Mouse (Mus musculus) heart, embryonic 10.5 days (tissue): ENCODE measurements at regions not wholly inside any gene's neighbourhood (a gene's known extent, or its start where the extent isn't known, plus 50 kb on each side); places are given as distances from the start of the nearest gene placed in this dataset.

Experiments
- DNase-seq: peaks from one replicate; pipeline ENCODE4 v3.0.0-alpha.2; 2017; ENCODE audit warnings: low spot score
- H3K27ac ChIP-seq: fragments of 300-500 bp; sonication (generic); 2 replicates; pipeline ENCODE4 v1.5.1; 2016; ENCODE audit warnings: mild to moderate bottlenecking
- H3K27me3 ChIP-seq: fragments of 300-500 bp; sonication (generic); 2 replicates; pipeline ENCODE4 v1.6.1; 2016; ENCODE audit warnings: mild to moderate bottlenecking; ENCODE audit not compliant: poor library complexity, insufficient read depth, severe bottlenecking
- H3K36me3 ChIP-seq: fragments of 300-500 bp; sonication (generic); 2 replicates; pipeline ENCODE4 v1.6.1; 2016; ENCODE audit warnings: mild to moderate bottlenecking, moderate library complexity
- H3K4me1 ChIP-seq: fragments of 300-500 bp; sonication (generic); 2 replicates; pipeline ENCODE4 v1.6.1; 2016; ENCODE audit warnings: mild to moderate bottlenecking
- H3K4me3 ChIP-seq: fragments of 300-500 bp; sonication (generic); 2 replicates; pipeline ENCODE4 v1.5.1; 2016; ENCODE audit warnings: mild to moderate bottlenecking, moderate library complexity
- H3K9me3 ChIP-seq: fragments of 300-500 bp; sonication (generic); 2 replicates; pipeline ENCODE4 v1.6.1; 2016; ENCODE audit warnings: mild to moderate bottlenecking, moderate library complexity
- WGBS: fragments of 180-500 bp; shearing (Covaris S2); methylation state at CpG from one replicate; pipeline ENCODE4 v1.1.7; 2016; 5-methylcytosine and 5-hydroxymethylcytosine counted together

GRCm38 (mm10) chr15:56350903-56351302 lies 1126.5 kb downstream of the Slc22a22 start:
- Histone ChIP-seq H3K4me1 (no peaks in the 10 kb centered on the region), H3K27ac (no peak overlapping the region), H3K27me3 (no peaks in the 10 kb centered on the region), H3K4me3 (no peak overlapping the region), H3K36me3 (no peaks in the 10 kb centered on the region), H3K9me3 (no peaks in the 10 kb centered on the region)
- no peak for DNase-seq
- WGBS, result 76% methylated on average over 5 of the region's 5 CpGs

GRCm38 (mm10) chr15:56346111-56346510 lies 1131.3 kb downstream of the Slc22a22 start:
- no peaks in the 10 kb centered on the region for H3K36me3 ChIP-seq
- no peaks in the 10 kb centered on the region for H3K27me3 ChIP-seq
- no peak overlapping the region for H3K27ac ChIP-seq
- no peak overlapping the region for H3K4me3 ChIP-seq
- no peak for DNase-seq
- WGBS, result 63% methylated on average over 2 of the region's 2 CpGs
- no peaks in the 10 kb centered on the region for H3K4me1 ChIP-seq
- no peaks in the 10 kb centered on the region for H3K9me3 ChIP-seq

GRCm38 (mm10) chr15:56344973-56345372 lies 1132.5 kb downstream of the Slc22a22 start:
- H3K36me3 ChIP-seq, result no peaks in the 10 kb centered on the region
- H3K9me3 ChIP-seq, result no peaks in the 10 kb centered on the region
- DNase-seq, result no peak
- H3K4me1 ChIP-seq, result no peaks in the 10 kb centered on the region
- H3K4me3 ChIP-seq, result no peak overlapping the region
- no peaks in the 10 kb centered on the region for H3K27me3 ChIP-seq
- no peak overlapping the region for H3K27ac ChIP-seq
- 76% methylated on average over 2 of the region's 2 CpGs for WGBS

GRCm38 (mm10) chr15:56344304-56344932 lies 1133.0 kb downstream of the Slc22a22 start:
- H3K4me3 ChIP-seq, result no peak overlapping the region
- H3K9me3 ChIP-seq, result no peaks in the 10 kb centered on the region
- no peaks in the 10 kb centered on the region for H3K36me3 ChIP-seq
- no peak for DNase-seq
- WGBS, result 42% methylated on average over 4 of the region's 4 CpGs
- no peak overlapping the region for H3K27ac ChIP-seq
- no peaks in the 10 kb centered on the region for H3K27me3 ChIP-seq
- no peaks in the 10 kb centered on the region for H3K4me1 ChIP-seq

GRCm38 (mm10) chr15:56337879-56338278 lies 1139.5 kb downstream of the Slc22a22 start:
- Histone ChIP-seq H3K27me3 (no peaks in the 10 kb centered on the region), H3K4me3 (no peak overlapping the region), H3K27ac (no peak overlapping the region), H3K9me3 (no peaks in the 10 kb centered on the region), H3K36me3 (no peaks in the 10 kb centered on the region), H3K4me1 (peaks cover 5% of the 10 kb centered on the region)
- WGBS, result 50% methylated on average over 5 of the region's 5 CpGs
- DNase-seq, result no peak

- Histone ChIP-seq H3K4me3 (no peak overlapping the region), H3K36me3 (no peaks in the 10 kb centered on the region), H3K4me1 (peaks cover 5% of the 10 kb centered on the region), H3K27ac (no peak overlapping the region), H3K9me3 (no peaks in the 10 kb centered on the region), H3K27me3 (no peaks in the 10 kb centered on the region)
- 36% methylated on average over 5 of the region's 5 CpGs for WGBS
- peak; percentile 79 for DNase-seq
These were observed 1141.0 kb downstream of the Slc22a22 start for GRCm38 (mm10) chr15:56336449-56336848.

- no peak overlapping the region for H3K27ac ChIP-seq
- no peak for DNase-seq
- H3K4me3 ChIP-seq, result no peak overlapping the region
- no peaks in the 10 kb centered on the region for H3K27me3 ChIP-seq
- H3K4me1 ChIP-seq, result peaks cover 5% of the 10 kb centered on the region
- H3K9me3 ChIP-seq, result no peaks in the 10 kb centered on the region
- H3K36me3 ChIP-seq, result no peaks in the 10 kb centered on the region
- WGBS, result 68% methylated on average over 2 of the region's 2 CpGs
These were observed 1142.4 kb downstream of the Slc22a22 start for GRCm38 (mm10) chr15:56335011-56335410.

- Histone ChIP-seq H3K4me3 (no peak overlapping the region), H3K4me1 (no peaks in the 10 kb centered on the region), H3K27ac (no peak overlapping the region), H3K27me3 (no peaks in the 10 kb centered on the region), H3K36me3 (no peaks in the 10 kb centered on the region), H3K9me3 (no peaks in the 10 kb centered on the region)
- no peak for DNase-seq
These were observed 1156.9 kb downstream of the Slc22a22 start for GRCm38 (mm10) chr15:56320501-56320900.

- WGBS, result 83% methylated on average over 3 of the region's 3 CpGs
- no peak for DNase-seq
These were observed 1182.5 kb downstream of the Slc22a22 start for GRCm38 (mm10) chr15:56294910-56295438.

GRCm38 (mm10) chr15:56278622-56279301 lies 1198.7 kb downstream of the Slc22a22 start:
- WGBS, result 46% methylated on average over 7 of the region's 7 CpGs
- Histone ChIP-seq H3K36me3 (no peaks in the 10 kb centered on the region), H3K27ac (no peak overlapping the region), H3K27me3 (no peaks in the 10 kb centered on the region), H3K9me3 (no peaks in the 10 kb centered on the region), H3K4me3 (no peak overlapping the region), H3K4me1 (no peaks in the 10 kb centered on the region)
- DNase-seq, result peak; percentile 78

More at GRCm38 (mm10) chr15:56294910-56295438, 1182.5 kb downstream of the Slc22a22 start:
- Histone ChIP-seq H3K27ac (no peak overlapping the region), H3K9me3 (no peaks in the 10 kb centered on the region), H3K36me3 (no peaks in the 10 kb centered on the region), H3K4me1 (no peaks in the 10 kb centered on the region), H3K4me3 (no peak overlapping the region), H3K27me3 (no peaks in the 10 kb centered on the region)

- no peak for DNase-seq
- Histone ChIP-seq H3K4me3 (no peak overlapping the region), H3K27ac (no peak overlapping the region), H3K27me3 (no peaks in the 10 kb centered on the region), H3K9me3 (no peaks in the 10 kb centered on the region), H3K36me3 (no peaks in the 10 kb centered on the region), H3K4me1 (no peaks in the 10 kb centered on the region)
- WGBS, result 70% methylated on average over 3 of the region's 3 CpGs
These were observed 1199.4 kb downstream of the Slc22a22 start for GRCm38 (mm10) chr15:56278006-56278405.

GRCm38 (mm10) chr15:56248731-56249130 lies 1228.7 kb downstream of the Slc22a22 start:
- no peaks in the 10 kb centered on the region for H3K4me1 ChIP-seq
- no peak overlapping the region for H3K4me3 ChIP-seq
- H3K9me3 ChIP-seq, result no peaks in the 10 kb centered on the region
- no peaks in the 10 kb centered on the region for H3K36me3 ChIP-seq
- 85% methylated on average over 1 of the region's 1 CpGs for WGBS
- DNase-seq, result no peak
- H3K27me3 ChIP-seq, result no peaks in the 10 kb centered on the region
- no peak overlapping the region for H3K27ac ChIP-seq

GRCm38 (mm10) chr15:56244004-56244735 lies 1233.3 kb downstream of the Slc22a22 start:
- no peak overlapping the region for H3K4me3 ChIP-seq
- H3K4me1 ChIP-seq, result no peaks in the 10 kb centered on the region
- H3K27ac ChIP-seq, result no peak overlapping the region
- DNase-seq, result no peak
- no peaks in the 10 kb centered on the region for H3K36me3 ChIP-seq
- 59% methylated on average over 9 of the region's 9 CpGs for WGBS
- H3K9me3 ChIP-seq, result no peaks in the 10 kb centered on the region
- H3K27me3 ChIP-seq, result no peaks in the 10 kb centered on the region
